Mouse (Mus musculus) neural tube, embryonic 14.5 days (tissue): ENCODE data around the gene Coasy. TPM values are rescaled to one million over a fixed set of nuclear protein-coding genes. Genes with fewer than 3 reads are reported as not detected.

Source experiments
- ATAC-seq: fragments of 200-750 bp; cut with Nextera tagmentation; 2 replicates; pipeline ENCODE4 v1.8.0; 2017; ENCODE audit warnings: low read depth, mild to moderate bottlenecking, moderate TSS enrichment, moderate library complexity
- H3K27ac ChIP-seq: fragments of 300-500 bp; sonication (generic); 2 replicates; pipeline ENCODE4 v1.5.1; 2014; ENCODE audit warnings: low read depth, mild to moderate bottlenecking, control low read depth, low read length, moderate library complexity, mixed read lengths
- H3K27me3 ChIP-seq: fragments of 300-500 bp; sonication (generic); 2 replicates; pipeline ENCODE4 v1.6.1; 2014; ENCODE audit warnings: low read length; ENCODE audit not compliant: control insufficient read depth, insufficient read depth
- H3K36me3 ChIP-seq: fragments of 300-500 bp; sonication (generic); 2 replicates; pipeline ENCODE4 v1.6.1; 2014; ENCODE audit warnings: low read length, mixed read lengths; ENCODE audit not compliant: control insufficient read depth, insufficient read depth
- H3K4me1 ChIP-seq: fragments of 300-500 bp; sonication (generic); 2 replicates; pipeline ENCODE4 v1.6.1; 2014; ENCODE audit warnings: low read length; ENCODE audit not compliant: control insufficient read depth, insufficient read depth
- H3K4me2 ChIP-seq: fragments of 300-500 bp; sonication (generic); 2 replicates; pipeline ENCODE4 v1.6.1; 2014; ENCODE audit warnings: mild to moderate bottlenecking, low read depth, low read length, control low read depth
- H3K4me3 ChIP-seq: fragments of 300-500 bp; sonication (generic); 2 replicates; pipeline ENCODE4 v1.5.1; 2014; ENCODE audit warnings: low read depth, low read length, control low read depth, mixed read lengths
- H3K9ac ChIP-seq: fragments of 300-500 bp; sonication (generic); replicated peaks from 2 replicates; pipeline ENCODE4 v1.6.1; 2014; ENCODE audit warnings: low read depth, mild to moderate bottlenecking, control low read depth, low read length, mixed read lengths
- H3K9me3 ChIP-seq: fragments of 300-500 bp; sonication (generic); 2 replicates; pipeline ENCODE4 v1.6.1; 2016; ENCODE audit warnings: low read length; ENCODE audit not compliant: control insufficient read depth
- WGBS: fragments of 180-500 bp; shearing (Covaris S2); extraction: QIAGEN DNeasy Blood & Tissue Kit; methylation state at CpG from one replicate; pipeline ENCODE4 v1.1.7; 2014; 5-methylcytosine and 5-hydroxymethylcytosine counted together
- polyA plus RNA-seq: library from polyadenylated mRNA; unstranded; fragments of >200 nt; fragmentation: Nextera tagmentation; extraction: Ambion mirVana; gene quantifications from 2 replicates; pipeline ENCODE4 v1.2.1, GENCODE M21; 2014

The Coasy gene
- polyA plus RNA-seq, 1 experiment from 2014 or later = 38.3 TPM

DNA sequence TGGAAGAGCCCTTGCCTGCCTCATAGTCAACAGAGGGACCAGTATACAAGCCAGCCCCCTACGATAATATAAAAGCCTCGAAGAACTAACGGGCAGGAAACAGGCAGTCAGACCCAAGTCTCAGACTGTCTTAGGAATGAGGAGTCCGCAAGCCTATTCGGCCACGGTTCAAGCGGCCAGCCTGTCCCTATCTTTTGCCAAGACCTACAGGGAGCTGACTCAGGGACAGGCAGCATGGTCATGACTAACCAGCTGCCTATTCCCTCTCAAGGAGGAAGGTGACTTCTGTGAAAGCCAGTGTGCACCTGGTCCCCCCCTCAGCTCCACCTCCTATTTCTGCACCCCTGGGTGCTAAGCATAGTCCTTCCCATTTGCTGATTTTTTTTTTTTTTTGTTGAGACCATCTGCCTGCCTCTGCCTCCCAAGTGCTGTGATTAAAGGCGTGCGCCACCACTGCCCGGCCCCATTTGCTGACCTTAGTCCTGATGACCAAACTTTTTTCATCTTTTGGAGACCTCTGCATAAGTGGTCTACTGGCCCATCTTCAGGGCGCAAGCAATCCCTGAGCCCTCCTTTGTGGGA, 46.7 kb downstream of the Coasy start:
- Histone ChIP-seq H3K9ac (no peak overlapping the region), H3K27ac (no peak overlapping the region), H3K9me3 (no peaks in the 10 kb centered on the region), H3K4me3 (no peak overlapping the region), H3K27me3 (no peaks in the 10 kb centered on the region), H3K36me3 (peaks cover 14% of the 10 kb centered on the region; the same call in 1 of the 2 replicates), H3K4me1 (no peaks in the 10 kb centered on the region), H3K4me2 (no peak overlapping the region)
- 88% methylated on average over 11 of the region's 11 CpGs for WGBS
- ATAC-seq = no peak

DNA sequence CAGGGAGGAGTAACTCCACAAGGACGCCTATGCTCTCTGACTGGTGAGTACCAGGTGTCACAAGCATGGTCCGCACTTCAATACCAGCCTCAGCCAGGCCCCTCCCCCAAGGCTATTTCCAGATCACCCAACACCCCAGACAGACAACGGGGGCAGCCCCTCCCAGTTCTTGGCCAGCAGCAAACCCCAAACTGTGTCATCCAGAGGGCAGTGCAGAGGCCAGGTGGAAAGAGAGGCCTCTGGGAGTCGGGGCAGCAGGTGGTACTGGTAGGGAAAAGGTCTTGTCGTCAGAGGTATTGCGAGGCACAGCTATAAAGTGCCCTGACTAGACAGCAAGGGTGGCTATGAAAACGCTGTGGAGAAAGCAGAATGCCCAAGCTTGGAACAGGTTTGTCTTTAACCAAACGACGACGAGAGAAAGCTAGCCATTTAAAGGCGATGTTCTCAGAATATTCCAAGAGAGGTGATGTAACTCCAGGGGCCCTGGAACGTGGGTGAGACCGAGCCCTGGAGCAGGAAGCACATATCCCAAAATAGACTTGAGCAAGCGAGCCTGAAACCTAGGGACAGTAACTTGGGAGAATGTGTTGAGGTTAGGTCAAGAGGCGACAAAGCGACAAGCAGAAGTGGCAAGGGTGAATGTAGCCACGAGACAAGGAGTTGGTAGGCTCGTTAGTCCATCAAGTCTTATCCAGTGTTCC, 47.8 kb downstream of the Coasy start:
- WGBS = 50% methylated on average over 18 of the region's 18 CpGs
- Histone ChIP-seq H3K4me3 (no peak overlapping the region), H3K4me2 (no peak overlapping the region), H3K9ac (no peak overlapping the region), H3K27ac (no peak overlapping the region), H3K4me1 (no peaks in the 10 kb centered on the region), H3K9me3 (no peaks in the 10 kb centered on the region), H3K27me3 (no peaks in the 10 kb centered on the region), H3K36me3 (peaks cover 14% of the 10 kb centered on the region; the same call in 1 of the 2 replicates)
- no peak for ATAC-seq

- Histone ChIP-seq H3K36me3 (peaks cover 5% of the 10 kb centered on the region; the same call in 1 of the 2 replicates), H3K4me3 (no peak overlapping the region), H3K27ac (no peak overlapping the region), H3K9ac (no peak overlapping the region), H3K27me3 (no peaks in the 10 kb centered on the region), H3K4me2 (no peak overlapping the region), H3K9me3 (no peaks in the 10 kb centered on the region), H3K4me1 (no peaks in the 10 kb centered on the region)
- 90% methylated on average over 2 of the region's 2 CpGs for WGBS
- ATAC-seq = no peak
Observed at GRCm38 (mm10) chr11:101131187-101131586, 48.8 kb downstream of the Coasy start.

- ATAC-seq = no peak
- H3K4me1 ChIP-seq = no peaks in the 10 kb centered on the region
- H3K27ac ChIP-seq = no peak overlapping the region
- H3K4me2 ChIP-seq = no peak overlapping the region
- no peak overlapping the region for H3K4me3 ChIP-seq
- no peaks in the 10 kb centered on the region for H3K9me3 ChIP-seq
- 87% methylated on average over 6 of the region's 6 CpGs for WGBS
- H3K27me3 ChIP-seq = no peaks in the 10 kb centered on the region
- no peak overlapping the region for H3K9ac ChIP-seq
- peaks cover under 1% of the 10 kb centered on the region; the same call in 1 of the 2 replicates for H3K36me3 ChIP-seq
Observed at GRCm38 (mm10) chr11:101131701-101132100, 49.3 kb downstream of the Coasy start.

DNA sequence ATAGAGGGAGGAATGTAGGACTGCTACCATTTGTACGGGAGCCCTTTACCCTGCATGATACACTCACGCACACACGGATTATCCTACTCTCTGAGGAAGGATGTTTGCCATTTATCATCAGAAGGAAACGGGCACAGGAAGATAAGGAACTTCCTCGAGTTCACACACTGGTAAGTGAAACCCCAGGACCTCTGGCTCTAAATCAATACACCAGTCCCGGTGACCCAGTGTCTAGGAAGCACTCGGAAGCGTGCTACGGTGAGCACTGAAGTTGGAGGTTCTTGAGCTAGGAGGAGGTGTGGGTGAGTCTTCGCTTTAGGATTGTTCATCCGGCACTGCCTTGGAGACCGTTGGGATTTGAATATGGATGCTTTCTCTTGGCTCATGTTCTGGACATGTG, 50.7 kb downstream of the Coasy start:
- Histone ChIP-seq H3K9me3 (no peaks in the 10 kb centered on the region), H3K27ac (no peak overlapping the region), H3K4me2 (no peak overlapping the region), H3K4me3 (no peak overlapping the region), H3K4me1 (no peaks in the 10 kb centered on the region), H3K27me3 (no peaks in the 10 kb centered on the region), H3K9ac (no peak overlapping the region), H3K36me3 (no peaks in the 10 kb centered on the region)
- 84% methylated on average over 12 of the region's 12 CpGs for WGBS
- no peak for ATAC-seq

DNA sequence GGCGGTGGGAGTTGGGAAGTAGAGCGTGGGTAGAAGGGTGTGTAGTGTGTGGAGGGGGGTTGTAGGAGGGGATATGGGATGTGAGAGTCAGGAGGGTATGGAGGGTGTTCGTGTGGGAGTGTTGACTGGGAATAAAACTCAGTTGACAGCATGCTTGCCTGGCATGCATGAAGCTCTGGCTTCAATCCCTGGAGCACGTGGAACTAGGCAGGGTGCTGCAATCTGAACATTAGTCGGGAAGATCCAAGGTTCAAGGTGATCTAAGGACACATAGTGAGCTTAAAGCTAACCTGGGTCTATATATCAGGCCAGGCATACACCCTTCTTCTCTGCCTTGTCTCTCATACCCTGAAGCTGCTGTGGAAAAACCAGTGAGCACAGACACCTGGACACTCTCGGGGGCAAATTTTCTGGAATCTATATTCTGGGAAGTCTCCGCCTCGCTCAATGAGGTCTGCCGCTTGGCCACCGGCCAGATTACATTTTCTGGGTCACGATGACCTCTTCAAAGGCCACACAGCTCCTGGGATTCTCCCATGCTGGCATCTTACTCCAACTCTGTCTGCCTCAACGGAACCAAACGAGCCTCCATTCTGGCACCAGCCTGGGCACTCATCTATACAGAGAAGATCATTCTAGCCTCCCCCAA, 52.0 kb downstream of the Coasy start:
- Histone ChIP-seq H3K4me1 (peaks cover 3% of the 10 kb centered on the region; the same call in 1 of the 2 replicates), H3K9me3 (no peaks in the 10 kb centered on the region), H3K4me3 (no peak overlapping the region), H3K36me3 (no peaks in the 10 kb centered on the region), H3K9ac (no peak overlapping the region), H3K4me2 (no peak overlapping the region), H3K27me3 (no peaks in the 10 kb centered on the region), H3K27ac (no peak overlapping the region)
- 81% methylated on average over 13 of the region's 13 CpGs for WGBS
- no peak for ATAC-seq

Other genes starting within 250 kb of the Coasy start
- 17.3 and 19.7 TPM in 2 replicates for gene Stat5b, start 231.8 kb upstream of the Coasy start, polyA plus RNA-seq
- 1.3 and 1.8 TPM in 2 replicates for gene Stat5a, start 223.2 kb upstream of the Coasy start, polyA plus RNA-seq
- 45.6 and 77.7 TPM in 2 replicates for gene Stat3, start 143.0 kb upstream of the Coasy start, polyA plus RNA-seq
- 5.3 and 20.4 TPM in 2 replicates for gene Cavin1, start 111.7 kb upstream of the Coasy start, polyA plus RNA-seq
- gene Atp6v0a1, start 73.1 kb upstream of the Coasy start, polyA plus RNA-seq = 147 and 175 TPM in 2 replicates
- gene Naglu, start 12.6 kb upstream of the Coasy start, polyA plus RNA-seq = 7.0 and 9.8 TPM in 2 replicates
- 0.35 TPM in 1 of 2 replicates, not detected in the other for gene Hsd17b1, start 4.2 kb upstream of the Coasy start, polyA plus RNA-seq
- gene Mlx, start 4.7 kb downstream of the Coasy start, polyA plus RNA-seq = 84.6 and 95.7 TPM in 2 replicates
- 17.0 and 19.0 TPM in 2 replicates for gene Psmc3ip, start 12.9 kb downstream of the Coasy start, polyA plus RNA-seq
- 10.6 and 17.6 TPM in 2 replicates for gene Retreg3, start 37.3 kb downstream of the Coasy start, polyA plus RNA-seq
- gene Tubg1, start 37.4 kb downstream of the Coasy start, polyA plus RNA-seq = 63.3 and 63.7 TPM in 2 replicates
- 48.5 and 62.6 TPM in 2 replicates for gene Tubg2, start 73.3 kb downstream of the Coasy start, polyA plus RNA-seq
- 7.5 and 8.3 TPM in 2 replicates for gene Cntnap1, start 88.0 kb downstream of the Coasy start, polyA plus RNA-seq
- 7.2 and 10.5 TPM in 2 replicates for gene Plekhh3, start 88.8 kb downstream of the Coasy start, polyA plus RNA-seq
- gene Ccr10, start 92.9 kb downstream of the Coasy start, polyA plus RNA-seq = 0.12 and 0.30 TPM in 2 replicates
- gene Ezh1, start 143.9 kb downstream of the Coasy start, polyA plus RNA-seq = 28.4 and 30.7 TPM in 2 replicates
- 63.1 and 103 TPM in 2 replicates for gene Ramp2, start 163.5 kb downstream of the Coasy start, polyA plus RNA-seq
- 121 and 134 TPM in 2 replicates for gene Vps25, start 171.1 kb downstream of the Coasy start, polyA plus RNA-seq
- 4.2 and 5.9 TPM in 2 replicates for gene Wnk4, start 178.0 kb downstream of the Coasy start, polyA plus RNA-seq
- gene Cntd1, start 196.4 kb downstream of the Coasy start, polyA plus RNA-seq = 0.75 and 0.86 TPM in 2 replicates
- 242 and 258 TPM in 2 replicates for gene Coa3, start 196.5 kb downstream of the Coasy start, polyA plus RNA-seq
- gene Becn1, start 219.7 kb downstream of the Coasy start, polyA plus RNA-seq = 178 and 182 TPM in 2 replicates
- 73.3 and 88.3 TPM in 2 replicates for gene Psme3, start 233.6 kb downstream of the Coasy start, polyA plus RNA-seq
- 1.7 and 2.0 TPM in 2 replicates for gene Aoc2, start 242.5 kb downstream of the Coasy start, polyA plus RNA-seq
- 0.10 TPM in 1 of 2 replicates, not detected in the other for gene Aoc3, start 248.0 kb downstream of the Coasy start, polyA plus RNA-seq